Mouse (Mus musculus) erythroid progenitor cell, adult 5-6 weeks (primary cell): Measurements from ENCODE around the gene Nip7. TPM values are rescaled to one million over a fixed set of nuclear protein-coding genes. Genes with fewer than 3 reads are reported as not detected.

Source experiments
- total RNA-seq, 2 experiments: library from RNA; stranded (forward) in 1 of 2; stranded (reverse) in 1 of 2; fragments of 150-400 nt in 1 of 2; fragments of 186-747, 209-891 nt in 1 of 2; gene quantifications; 2 replicates each; pipeline versions ENCODE4 v1.2.3 to v1.2.4; 2015 to 2017; ENCODE audit warnings: low replicate concordance in 2 of 2

Gene Nip7
- total RNA-seq, 2 experiments from 2014 or later: 7.9 to 12.2 TPM

Other genes starting within 250 kb of the Nip7 start
- gene Has3, start 186.6 kb upstream of the Nip7 start, total RNA-seq (2015; ENCODE audit: low replicate concordance): not detected in 2 replicates
- 0.51 TPM in 1 of 2 replicates, not detected in the other for gene Has3, start 186.6 kb upstream of the Nip7 start, total RNA-seq (2017; ENCODE audit: low replicate concordance)
- gene Utp4, start 163.2 kb upstream of the Nip7 start, total RNA-seq (2015; ENCODE audit: low replicate concordance): 13.0 and 18.4 TPM in 2 replicates
- 5.9 and 8.9 TPM in 2 replicates for gene Utp4, start 163.2 kb upstream of the Nip7 start, total RNA-seq (2017; ENCODE audit: low replicate concordance)
- 0.36 and 1.7 TPM in 2 replicates for gene Sntb2, start 121.1 kb upstream of the Nip7 start, total RNA-seq (2015; ENCODE audit: low replicate concordance)
- gene Sntb2, start 121.1 kb upstream of the Nip7 start, total RNA-seq (2017; ENCODE audit: low replicate concordance): 0.76 and 0.90 TPM in 2 replicates
- gene Vps4a, start 25.7 kb upstream of the Nip7 start, total RNA-seq (2015; ENCODE audit: low replicate concordance): 14.7 and 15.9 TPM in 2 replicates
- gene Vps4a, start 25.7 kb upstream of the Nip7 start, total RNA-seq (2017; ENCODE audit: low replicate concordance): 13.0 and 19.4 TPM in 2 replicates
- gene Pdf, start 8.3 kb upstream of the Nip7 start, total RNA-seq (2015; ENCODE audit: low replicate concordance): 13.4 and 14.1 TPM in 2 replicates
- gene Pdf, start 8.3 kb upstream of the Nip7 start, total RNA-seq (2017; ENCODE audit: low replicate concordance): 0.77 and 10.8 TPM in 2 replicates
- gene Cog8, start 188 bp upstream of the Nip7 start, total RNA-seq (2015; ENCODE audit: low replicate concordance): 7.1 and 25.9 TPM in 2 replicates
- 7.3 and 12.5 TPM in 2 replicates for gene Cog8, start 188 bp upstream of the Nip7 start, total RNA-seq (2017; ENCODE audit: low replicate concordance)
- not detected in 2 replicates for gene Tmed6, start 8.8 kb downstream of the Nip7 start, total RNA-seq (2015; ENCODE audit: low replicate concordance)
- not detected in 2 replicates for gene Tmed6, start 8.8 kb downstream of the Nip7 start, total RNA-seq (2017; ENCODE audit: low replicate concordance)
- gene Terf2, start 39.7 kb downstream of the Nip7 start, total RNA-seq (2015; ENCODE audit: low replicate concordance): 28.1 and 33.5 TPM in 2 replicates
- 22.2 and 30.9 TPM in 2 replicates for gene Terf2, start 39.7 kb downstream of the Nip7 start, total RNA-seq (2017; ENCODE audit: low replicate concordance)
- 16.8 and 19.5 TPM in 2 replicates for gene Cyb5b, start 93.8 kb downstream of the Nip7 start, total RNA-seq (2015; ENCODE audit: low replicate concordance)
- gene Cyb5b, start 93.8 kb downstream of the Nip7 start, total RNA-seq (2017; ENCODE audit: low replicate concordance): 6.8 and 7.4 TPM in 2 replicates
- gene Nfat5, start 236.6 kb downstream of the Nip7 start, total RNA-seq (2015; ENCODE audit: low replicate concordance): 21.0 and 35.7 TPM in 2 replicates
- 19.3 and 23.6 TPM in 2 replicates for gene Nfat5, start 236.6 kb downstream of the Nip7 start, total RNA-seq (2017; ENCODE audit: low replicate concordance)